Mouse (Mus musculus): ENCODE measurements at regions not wholly inside any gene's neighbourhood (a gene's known extent, or its start where the extent isn't known, plus 50 kb on each side); places are given as distances from the start of the nearest gene placed in this dataset.

- no peak for DNase-seq
Observed at GRCm38 (mm10) chr10:117540112-117540594, 89.1 kb upstream of the Cpm start.

- no peak for DNase-seq
Observed at GRCm38 (mm10) chr10:117539532-117539931, 89.8 kb upstream of the Cpm start.

- DNase-seq: no peak
Observed at GRCm38 (mm10) chr10:117538725-117539124, 90.6 kb upstream of the Cpm start.

GRCm38 (mm10) chr10:117536769-117537599 is 92.3 kb upstream of the Cpm start:
- DNase-seq: no peak

- DNase-seq: no peak
Observed at GRCm38 (mm10) chr10:117535843-117536242, 93.5 kb upstream of the Cpm start.

GRCm38 (mm10) chr10:117534992-117535719 is 94.1 kb upstream of the Cpm start:
- DNase-seq: no peak

GRCm38 (mm10) chr10:117534478-117534877 is 94.8 kb upstream of the Cpm start:
- no peak for DNase-seq

- no peak for DNase-seq
Observed at GRCm38 (mm10) chr10:117533541-117534386, 95.5 kb upstream of the Cpm start.

- DNase-seq: no peak
Observed at GRCm38 (mm10) chr10:117532750-117533540, 96.4 kb upstream of the Cpm start.

GRCm38 (mm10) chr10:117531798-117532747 is 97.2 kb upstream of the Cpm start:
- no peak for DNase-seq

GRCm38 (mm10) chr10:117530859-117531602 is 98.3 kb upstream of the Cpm start:
- no peak for DNase-seq

- DNase-seq: no peak
Observed at GRCm38 (mm10) chr10:117530007-117530858, 99.1 kb upstream of the Cpm start.

GRCm38 (mm10) chr10:117529269-117530006 is 99.9 kb upstream of the Cpm start:
- no peak for DNase-seq

GRCm38 (mm10) chr10:117528575-117529268 is 100.6 kb upstream of the Cpm start:
- no peak for DNase-seq

GRCm38 (mm10) chr10:117527979-117528378 is 101.3 kb upstream of the Cpm start:
- no peak for DNase-seq

- no peak for DNase-seq
Observed at GRCm38 (mm10) chr10:117527243-117527642, 102.1 kb upstream of the Cpm start.

GRCm38 (mm10) chr10:117526834-117527188 is 102.5 kb upstream of the Cpm start:
- no peak for DNase-seq
